Mouse (Mus musculus) ES-E14 (cell line): ENCODE measurements around the gene BC005624.

ENCODE experiments used
- CHD2 ChIP-seq: IDR thresholded peaks from 2 replicates; pipeline ENCODE4 v1.6.1; 2014; ENCODE audit warnings: mild to moderate bottlenecking, low read depth, low read length, inconsistent platforms
- HCFC1 ChIP-seq: IDR thresholded peaks from 2 replicates; pipeline ENCODE4 v1.6.1; 2012; ENCODE audit warnings: low read length, inconsistent platforms, borderline replicate concordance; ENCODE audit not compliant: insufficient read depth
- MAFK ChIP-seq: IDR thresholded peaks from 2 replicates; pipeline ENCODE4 v1.6.1; 2014; ENCODE audit warnings: mild to moderate bottlenecking, low read depth, low read length, inconsistent platforms; ENCODE audit not compliant: insufficient read depth
- ZC3H11A ChIP-seq: IDR thresholded peaks from 2 replicates; pipeline ENCODE4 v1.6.1; 2012; ENCODE audit warnings: low read depth, mild to moderate bottlenecking, inconsistent platforms, low read length, borderline replicate concordance

DNA sequence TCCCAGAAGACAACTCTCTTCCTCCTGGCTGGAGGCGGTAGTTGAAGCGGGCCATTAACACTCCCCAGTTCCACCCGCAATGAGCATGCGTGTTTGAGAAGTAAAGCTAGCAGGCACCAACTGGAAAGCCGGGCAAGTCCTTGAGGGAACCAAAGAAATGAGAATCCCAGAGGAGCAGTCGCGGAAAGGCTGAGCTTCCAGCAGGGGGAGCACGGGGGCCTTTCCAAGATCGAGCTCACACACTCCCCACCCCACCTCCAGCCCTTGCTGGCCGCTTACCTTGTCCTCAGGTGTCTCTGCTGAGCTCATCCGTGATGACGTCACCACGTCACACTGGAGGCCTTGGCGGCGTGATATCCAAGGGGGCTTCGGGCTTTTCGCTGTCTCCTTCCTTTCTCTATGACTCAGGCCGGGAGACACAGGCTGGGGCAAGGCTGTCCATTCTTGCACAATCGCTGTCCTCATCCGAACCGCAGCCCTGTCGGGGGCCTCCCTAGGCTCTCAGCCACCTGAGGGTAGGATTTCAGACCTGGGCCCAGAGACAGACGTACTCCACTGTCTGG lies 52.4 kb downstream of the BC005624 start, which contains the start of gene Ptges:
- no peak for TF ChIP-seq HCFC1
- no peak for TF ChIP-seq CHD2
- TF ChIP-seq MAFK: no peak
- TF ChIP-seq ZC3H11A: no peak
